8 mouse cellular contexts compared by ENCODE assay signal in genomic region chr17:8864638-8865497, GRCm38 (mm10).
DNase-seq lines count a peak whose midpoint lies in the region; ATAC-seq and TF ChIP-seq lines count a peak whose summit lies in the region.

No protein-coding gene starts in this region.

- no peak for DNase-seq in liver, postnatal 0 days
- DNase-seq in liver, embryonic 11.5 days (ENCODE audit: low spot score) = no peak
- DNase-seq in adrenal gland, postnatal 14 days = peak; percentile 86
- peak; percentile 63 for DNase-seq in kidney, postnatal 10 days
- peak; percentile 58 to 59 for DNase-seq in thymus, postnatal 10 days (ENCODE audit: low spot score in 2 of 2)
- DNase-seq in frontal cortex, adult 2 months (ENCODE audit: extremely low spot score in 1 of 2, low spot score in 1 of 2) = no peak
- no peak for DNase-seq in right cerebral cortex, adult 2 months (ENCODE audit: low spot score in 2 of 2)
- DNase-seq in cerebellum, postnatal 36 days = no peak

- no peak for TF ChIP-seq EP300 in liver, postnatal 0 days (IDR thresholded peaks at IDR 0.05; ENCODE audit: low read depth)

- TF ChIP-seq CTCF in liver, postnatal 0 days (IDR thresholded peaks at IDR 0.05; ENCODE audit: low read depth) = no peak

- H3K27ac ChIP-seq in liver, postnatal 0 days (ENCODE audit: low read depth) = no peak overlapping the region
- H3K27ac ChIP-seq in liver, embryonic 11.5 days (ENCODE audit: low read depth, low read length) = no peak overlapping the region

- peaks cover 10% of the 10 kb centered on the region for H3K4me1 ChIP-seq in liver, postnatal 0 days (ENCODE audit: insufficient read depth)
- peaks cover 3% of the 10 kb centered on the region for H3K4me1 ChIP-seq in liver, embryonic 11.5 days (replicated peaks; ENCODE audit: control insufficient read depth, insufficient read depth, low read length)

- H3K9me3 ChIP-seq in liver, postnatal 0 days (ENCODE audit: low read length) = no peaks in the 10 kb centered on the region
- H3K9me3 ChIP-seq in liver, embryonic 11.5 days (ENCODE audit: control insufficient read depth, low read length) = no peaks in the 10 kb centered on the region

- 56% methylated on average over 8 of the region's 8 CpGs for WGBS in liver, postnatal 0 days (ENCODE audit: insufficient replicate concordance)
- 62% methylated on average over 8 of the region's 8 CpGs for WGBS in liver, embryonic 11.5 days

- no peaks in the 10 kb centered on the region for H3K27me3 ChIP-seq in liver, postnatal 0 days (ENCODE audit: insufficient read depth, low read length)
- no peaks in the 10 kb centered on the region for H3K27me3 ChIP-seq in liver, embryonic 11.5 days (replicated peaks; ENCODE audit: control insufficient read depth, insufficient read depth, low read length)

- H3K9ac ChIP-seq in liver, postnatal 0 days (replicated peaks) = no peak overlapping the region
- no peak overlapping the region for H3K9ac ChIP-seq in liver, embryonic 11.5 days (ENCODE audit: low read depth, low read length)

- H3K4me3 ChIP-seq in liver, postnatal 0 days (ENCODE audit: low read depth, low read length) = no peak overlapping the region
- no peak overlapping the region for H3K4me3 ChIP-seq in liver, embryonic 11.5 days (ENCODE audit: low read depth, low read length)

- H3K36me3 ChIP-seq in liver, postnatal 0 days (replicated peaks; ENCODE audit: insufficient read depth, low read length) = no peaks in the 10 kb centered on the region
- no peaks in the 10 kb centered on the region for H3K36me3 ChIP-seq in liver, embryonic 11.5 days (ENCODE audit: control insufficient read depth, insufficient read depth, low read length)

- ATAC-seq in liver, postnatal 0 days = peak; percentile 16; the same call in 1 of the 2 replicates
- no peak for ATAC-seq in liver, embryonic 11.5 days (replicated peaks; ENCODE audit: low FRiP score)

- H3K4me2 ChIP-seq in liver, postnatal 0 days (ENCODE audit: low read depth, low read length) = no peak overlapping the region
- no peak overlapping the region for H3K4me2 ChIP-seq in liver, embryonic 11.5 days

Comparison
In these comparisons a context has a peak if more than half of its experiments do, and no peak if none do; other contexts are left out.
1. DNase-seq: peak in adrenal gland, postnatal 14 days (single experiment), kidney, postnatal 10 days (single experiment) and thymus, postnatal 10 days (2 of 2); none in liver, postnatal 0 days (single experiment), liver, embryonic 11.5 days (single experiment), frontal cortex, adult 2 months (0 of 2), right cerebral cortex, adult 2 months (0 of 2) and cerebellum, postnatal 36 days (0 of 2).